ENCODE assay signal across 9 mouse cellular contexts in the genomic region with DNA sequence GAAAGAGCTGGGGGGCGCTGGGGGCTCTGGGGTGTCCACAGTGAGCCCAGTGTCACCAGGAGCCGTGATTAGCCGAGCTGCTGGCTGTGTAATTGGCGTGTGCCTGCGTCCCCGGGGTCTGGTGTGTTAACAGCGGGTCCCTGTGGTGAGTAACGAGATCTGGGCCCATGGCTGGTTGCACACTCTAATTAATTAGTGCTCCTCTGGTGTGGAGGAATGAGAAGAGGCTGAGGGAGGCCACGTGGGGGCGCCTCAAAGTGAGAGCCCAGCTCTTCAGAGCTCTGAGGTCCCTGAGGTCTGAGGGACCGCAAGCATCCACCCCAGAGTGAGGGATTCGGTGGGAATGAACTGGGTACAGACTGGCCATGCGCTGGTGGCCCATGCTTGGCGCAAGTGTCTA. TPM values are rescaled to one million over a fixed set of nuclear protein-coding genes. Genes with fewer than 3 reads are reported as not detected.
DNase-seq lines count a peak whose midpoint lies in the region; ATAC-seq and TF ChIP-seq lines count a peak whose summit lies in the region.
"Had no signal": no experiment of that assay in that cellular context is flagged by ENCODE, and none has a peak within 500 bp of the region (broad histone marks: within the 10 kb centered on the region; RNA-seq: fewer than 3 reads in every experiment).

No protein-coding gene starts in this region.

- H3K9ac ChIP-seq in kidney, embryonic 16.5 days (replicated peaks; ENCODE audit: low read length): no peak overlapping the region
- no peak overlapping the region for H3K9ac ChIP-seq in hindbrain, postnatal 0 days (replicated peaks; ENCODE audit: low read length)

- H3K9me3 ChIP-seq in kidney, embryonic 16.5 days (ENCODE audit: low read length): no peaks in the 10 kb centered on the region
- no peaks in the 10 kb centered on the region for H3K9me3 ChIP-seq in hindbrain, postnatal 0 days (ENCODE audit: low read length)

- ATAC-seq in kidney, embryonic 16.5 days (ENCODE audit: low FRiP score, low TSS enrichment): peak; percentile 78
- no peak for ATAC-seq in hindbrain, postnatal 0 days

- no peak overlapping the region for H3K27ac ChIP-seq in kidney, embryonic 16.5 days (ENCODE audit: low read length)
- H3K27ac ChIP-seq in hindbrain, postnatal 0 days: peak overlapping the region; percentile 59

- DNase-seq in kidney, adult 18-20 months: no peak
- DNase-seq in ES-CJ7 (ENCODE audit: low read depth, low spot score): peak; percentile 45
- peak; percentile 67 to 75 for DNase-seq in cerebellum, postnatal 14 days
- peak; percentile 69 for DNase-seq in hindbrain, postnatal 0 days (ENCODE audit: low spot score)
- no peak for DNase-seq in B cell, adult 2 months
- no peak for DNase-seq in heart, postnatal 36 days
- no peak for DNase-seq in spleen, postnatal 36 days (ENCODE audit: low spot score in 2 of 2)
- DNase-seq: heart, adult 11 months had no signal

- H3K4me1 ChIP-seq in kidney, embryonic 16.5 days (ENCODE audit: insufficient read depth, low read length): peaks cover 17% of the 10 kb centered on the region
- no peaks in the 10 kb centered on the region; the same call in 1 of the 2 replicates for H3K4me1 ChIP-seq in hindbrain, postnatal 0 days (ENCODE audit: insufficient read depth, low read length)

- peak; percentile 49 for TF ChIP-seq CTCF in hindbrain, postnatal 0 days (IDR thresholded peaks at IDR 0.05; ENCODE audit: low read depth)

- H3K27me3 ChIP-seq in kidney, embryonic 16.5 days (ENCODE audit: insufficient read depth, low read length): peaks cover 48% of the 10 kb centered on the region
- no peaks in the 10 kb centered on the region for H3K27me3 ChIP-seq in hindbrain, postnatal 0 days (ENCODE audit: insufficient read depth, low read length)

- 33% methylated on average over 14 of the region's 14 CpGs for WGBS in kidney, embryonic 16.5 days
- 32% methylated on average over 14 of the region's 14 CpGs for WGBS in hindbrain, postnatal 0 days

- intact Hi-C loops in heart, postnatal 36 days (cut with DNase I): no loop called here

- no peaks in the 10 kb centered on the region for H3K36me3 ChIP-seq in kidney, embryonic 16.5 days (ENCODE audit: insufficient read depth, low read length)
- no peaks in the 10 kb centered on the region for H3K36me3 ChIP-seq in hindbrain, postnatal 0 days (ENCODE audit: insufficient read depth, low read length)

- no peak overlapping the region for H3K4me3 ChIP-seq in kidney, embryonic 16.5 days (ENCODE audit: low read length)
- H3K4me3 ChIP-seq in hindbrain, postnatal 0 days (ENCODE audit: low read length): no peak overlapping the region

- H3K4me2 ChIP-seq in kidney, embryonic 16.5 days (replicated peaks; ENCODE audit: low read depth, low read length): no peak overlapping the region
- H3K4me2 ChIP-seq in hindbrain, postnatal 0 days (ENCODE audit: low read depth, low read length): no peak overlapping the region

RNA-seq across cellular contexts. Expression of gene Calcoco1, which starts 13.1 kb away (rescaled TPM):
- 60.4 and 63.2 TPM in 2 replicates for polyA plus RNA-seq in kidney, embryonic 16.5 days (2015; fragmentation: Nextera tagmentation; extraction: Ambion mirVana)
- total RNA-seq in hindbrain, postnatal 0 days (2014; rRNA removed): 26.6 and 32.4 TPM in 2 replicates
- 29.8 and 30.3 TPM in 2 replicates for polyA plus RNA-seq in hindbrain, postnatal 0 days (2015; fragmentation: Nextera tagmentation; extraction: Ambion mirVana)
- total RNA-seq in heart, postnatal 36 days (2021): 100 to 1,000 TPM; 111 to 137 TPM

Comparison
In these comparisons a context has a peak if more than half of its experiments do, and no peak if none do; other contexts are left out.
1. DNase-seq: peak in ES-CJ7 (single experiment), cerebellum, postnatal 14 days (2 of 2) and hindbrain, postnatal 0 days (single experiment); none in kidney, adult 18-20 months (single experiment), B cell, adult 2 months (0 of 2), heart, postnatal 36 days (0 of 2) and spleen, postnatal 36 days (0 of 2).